Mouse (Mus musculus) frontal cortex, postnatal 25 days (tissue): ENCODE data around the gene Kif20b.

ENCODE experiments used
- DNase-seq, 2 experiments: peaks; one replicate each; pipeline ENCODE4 v3.0.0; 2022; ENCODE audit warnings: low spot score in 2 of 2

Kif20b gene

GRCm38 (mm10) chr19:34921652-34922602 lies at the start of gene Kif20b:
Gene Kif20b, plus strand, starts transcription at chr19:34922361.
- peak; percentile 64 to 77 for DNase-seq

- no peak for DNase-seq
Observed at GRCm38 (mm10) chr19:34876676-34877075, 45.5 kb upstream of the Kif20b start.

GRCm38 (mm10) chr19:34877898-34878602 lies 44.1 kb upstream of the Kif20b start:
- DNase-seq: peak; percentile 70 to 80

GRCm38 (mm10) chr19:34878603-34879541 lies 43.3 kb upstream of the Kif20b start, which contains the start of gene Pank1:
Gene Pank1, minus strand, starts transcription at chr19:34879455.
- DNase-seq: peak; percentile 58 to 73

- DNase-seq: no peak
Observed at GRCm38 (mm10) chr19:34879624-34880023, 42.5 kb upstream of the Kif20b start.

GRCm38 (mm10) chr19:34881160-34881559 lies 41.0 kb upstream of the Kif20b start:
- DNase-seq: no peak

- no peak for DNase-seq
Observed at GRCm38 (mm10) chr19:34882443-34882842, 39.7 kb upstream of the Kif20b start.

- no peak for DNase-seq
Observed at GRCm38 (mm10) chr19:34883526-34884224, 38.5 kb upstream of the Kif20b start.

- DNase-seq: no peak
Observed at GRCm38 (mm10) chr19:34886324-34886723, 35.8 kb upstream of the Kif20b start.

GRCm38 (mm10) chr19:34890981-34891380 lies 31.2 kb upstream of the Kif20b start:
- DNase-seq: no peak

- no peak for DNase-seq
Observed at GRCm38 (mm10) chr19:34891590-34891989, 30.6 kb upstream of the Kif20b start.

GRCm38 (mm10) chr19:34895082-34895481 lies 27.1 kb upstream of the Kif20b start:
- no peak for DNase-seq

- no peak for DNase-seq
Observed at GRCm38 (mm10) chr19:34897082-34897965, 24.8 kb upstream of the Kif20b start.

- DNase-seq: no peak
Observed at GRCm38 (mm10) chr19:34898941-34899340, 23.2 kb upstream of the Kif20b start.

- DNase-seq: no peak
Observed at GRCm38 (mm10) chr19:34901266-34901665, 20.9 kb upstream of the Kif20b start.

GRCm38 (mm10) chr19:34901735-34902134 lies 20.4 kb upstream of the Kif20b start:
- DNase-seq: no peak

- DNase-seq: no peak
Observed at GRCm38 (mm10) chr19:34904032-34904431, 18.1 kb upstream of the Kif20b start.

GRCm38 (mm10) chr19:34905424-34905823 lies 16.7 kb upstream of the Kif20b start:
- no peak for DNase-seq

- no peak for DNase-seq
Observed at GRCm38 (mm10) chr19:34906772-34907171, 15.4 kb upstream of the Kif20b start.

- DNase-seq: no peak
Observed at GRCm38 (mm10) chr19:34912366-34912765, 9.8 kb upstream of the Kif20b start.
